20 mouse cellular contexts compared by ENCODE assay signal in the genomic region with DNA sequence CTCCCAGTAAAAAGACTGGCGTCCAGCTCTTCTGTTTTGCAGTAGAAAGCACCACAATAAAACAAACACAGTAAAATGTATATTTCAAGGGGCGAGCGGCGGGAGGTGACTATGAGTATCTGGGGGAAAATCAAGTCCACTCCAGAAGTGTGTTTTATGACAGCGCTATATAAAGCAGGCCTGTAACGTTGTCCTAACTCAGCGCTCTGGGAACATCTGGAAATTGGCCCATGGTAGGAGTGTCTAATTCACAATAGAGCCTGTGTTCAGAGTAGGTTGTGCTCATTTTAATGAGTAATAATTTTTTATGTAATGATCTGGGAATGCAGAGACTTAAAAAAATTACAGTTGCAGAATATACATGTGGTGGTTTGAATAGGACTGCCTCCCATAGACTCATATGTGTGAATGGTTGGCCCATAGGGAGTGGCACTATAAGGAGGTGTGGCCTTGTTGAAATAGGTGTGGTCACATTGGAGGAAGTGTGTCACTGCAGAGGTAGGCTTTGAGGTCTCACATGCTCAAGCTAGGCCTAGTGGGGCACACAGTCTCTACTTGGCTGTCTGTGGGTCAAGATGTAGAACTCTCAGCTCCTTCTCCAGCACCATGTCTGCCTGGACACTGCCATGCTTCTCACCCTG.
"Had no signal": no experiment of that assay in that cellular context is flagged by ENCODE, and none has a peak within 500 bp of the region (broad histone marks: within the 10 kb centered on the region; RNA-seq: fewer than 3 reads in every experiment).

No protein-coding gene starts in this region.

- H3K9me3 ChIP-seq: lung, embryonic 15.5 days; megakaryocyte, embryonic 14.5 days; midbrain, embryonic 10.5 days; midbrain, embryonic 13.5 days; neural tube, embryonic 13.5 days; stomach, embryonic 15.5 days had no signal

- H3K27ac ChIP-seq: liver, embryonic 14.5 days; lung, embryonic 15.5 days; midbrain, embryonic 10.5 days; midbrain, embryonic 13.5 days; neural tube, embryonic 13.5 days; stomach, embryonic 15.5 days had no signal

- H3K9ac ChIP-seq: liver, embryonic 14.5 days; lung, embryonic 15.5 days; midbrain, embryonic 13.5 days; neural tube, embryonic 13.5 days; stomach, embryonic 15.5 days had no signal

- ATAC-seq: midbrain, embryonic 13.5 days; midbrain, embryonic 16.5 days had no signal

- H3K4me1 ChIP-seq: lung, embryonic 15.5 days; megakaryocyte, embryonic 14.5 days; midbrain, embryonic 10.5 days; midbrain, embryonic 13.5 days; neural tube, embryonic 13.5 days; stomach, embryonic 15.5 days had no signal

- H3K4me2 ChIP-seq: lung, embryonic 15.5 days; midbrain, embryonic 13.5 days; neural tube, embryonic 13.5 days; stomach, embryonic 15.5 days had no signal

- H3K4me3 ChIP-seq: lung, embryonic 15.5 days; megakaryocyte, embryonic 14.5 days; midbrain, embryonic 10.5 days; midbrain, embryonic 13.5 days; myocyte; neural tube, embryonic 13.5 days; stomach, embryonic 15.5 days had no signal

- H3K27me3 ChIP-seq: lung, embryonic 15.5 days; megakaryocyte, embryonic 14.5 days; midbrain, embryonic 13.5 days; neural tube, embryonic 13.5 days; stomach, embryonic 15.5 days had no signal

- DNase-seq: kidney, adult 11 months; kidney, adult 9 months; kidney, postnatal 14 days; kidney, postnatal 4 days; lung, adult 18-20 months; lung, postnatal 10 days; lung, postnatal 36 days; retina, postnatal 1 day; right cerebral cortex, postnatal 25 days; spleen, adult 18-20 months; thymus, postnatal 25 days had no signal

- H3K36me3 ChIP-seq: lung, embryonic 15.5 days; midbrain, embryonic 10.5 days; midbrain, embryonic 13.5 days; neural tube, embryonic 13.5 days; stomach, embryonic 15.5 days had no signal
